Mouse (Mus musculus) G1E (cell line): ENCODE results near the gene Cbx1. TPM values are rescaled to one million over a fixed set of nuclear protein-coding genes. Genes with fewer than 3 reads are reported as not detected.

Source experiments
- ATAC-seq: 2 replicates; pipeline ENCODE4 v1.8.0; 2016; ENCODE audit warnings: mild to moderate bottlenecking; ENCODE audit not compliant: insufficient number of reproducible peaks, poor library complexity, low FRiP score, severe bottlenecking; ENCODE audit errors: extremely low read depth
- DNase-seq: peaks from one replicate; pipeline ENCODE4 v3.0.0; 2012; ENCODE audit warnings: low spot score
- H3K27me3 ChIP-seq: 2 replicates; pipeline ENCODE4 v1.6.1; 2012; ENCODE audit warnings: mild to moderate bottlenecking, low read length, inconsistent platforms; ENCODE audit not compliant: insufficient read depth
- H3K36me3 ChIP-seq: replicated peaks from 2 replicates; pipeline ENCODE3; 2012; ENCODE audit warnings: mild to moderate bottlenecking, inconsistent platforms
- H3K4me1 ChIP-seq: 2 replicates; pipeline ENCODE4 v1.6.1; 2012; ENCODE audit warnings: low read depth, low read length, inconsistent platforms, mixed read lengths; ENCODE audit not compliant: insufficient read depth
- H3K4me3 ChIP-seq: 2 replicates; pipeline ENCODE4 v1.5.1; 2012; ENCODE audit warnings: low read depth, mild to moderate bottlenecking, inconsistent platforms, low read length, moderate library complexity, mixed read lengths
- H3K9me3 ChIP-seq: replicated peaks from 2 replicates; pipeline ENCODE4 v1.6.1; 2012; ENCODE audit warnings: inconsistent platforms
- CTCF ChIP-seq: IDR thresholded peaks from 2 replicates; pipeline ENCODE4 v1.5.1; 2012; ENCODE audit warnings: low read depth, low read length, inconsistent platforms, mixed read lengths
- GATA1 ChIP-seq: IDR thresholded peaks from 2 replicates; pipeline ENCODE4 v1.6.1; 2012; ENCODE audit warnings: borderline replicate concordance, low read length, inconsistent platforms, mixed read lengths
- GATA2 ChIP-seq: IDR thresholded peaks from 2 replicates; pipeline ENCODE4 v1.6.1; 2012; ENCODE audit warnings: low read depth, low read length, inconsistent platforms, borderline replicate concordance
- POLR2AphosphoS5 ChIP-seq: IDR thresholded peaks from 2 replicates; pipeline ENCODE4 v1.6.1; 2012; ENCODE audit warnings: low read depth, low read length, inconsistent platforms; ENCODE audit not compliant: insufficient replicate concordance
- TAL1 ChIP-seq: conservative IDR thresholded peaks from 2 replicates; pipeline ENCODE4 v1.6.1; 2012; ENCODE audit warnings: low read depth, low read length, inconsistent platforms, mixed read lengths
- polyA plus RNA-seq: library from polyadenylated mRNA; stranded (reverse); fragments of >175 nt; gene quantifications from 2 replicates; pipeline ENCODE4 v1.2.3, GENCODE M21; 2012
- total RNA-seq, 2 experiments: library from RNA; stranded (forward) in 1 of 2; stranded (reverse) in 1 of 2; fragments of 200-1000 nt in 1 of 2; fragments of >200 nt in 1 of 2; fragmentation: Nextera tagmentation in 1 of 2; gene quantifications; 2 replicates each; pipeline ENCODE4 v1.2.3; 2014 to 2017

The Cbx1 gene
- total and polyA plus RNA-seq, 3 experiments = 75.0 to 100 (median 78.9) TPM

DNA sequence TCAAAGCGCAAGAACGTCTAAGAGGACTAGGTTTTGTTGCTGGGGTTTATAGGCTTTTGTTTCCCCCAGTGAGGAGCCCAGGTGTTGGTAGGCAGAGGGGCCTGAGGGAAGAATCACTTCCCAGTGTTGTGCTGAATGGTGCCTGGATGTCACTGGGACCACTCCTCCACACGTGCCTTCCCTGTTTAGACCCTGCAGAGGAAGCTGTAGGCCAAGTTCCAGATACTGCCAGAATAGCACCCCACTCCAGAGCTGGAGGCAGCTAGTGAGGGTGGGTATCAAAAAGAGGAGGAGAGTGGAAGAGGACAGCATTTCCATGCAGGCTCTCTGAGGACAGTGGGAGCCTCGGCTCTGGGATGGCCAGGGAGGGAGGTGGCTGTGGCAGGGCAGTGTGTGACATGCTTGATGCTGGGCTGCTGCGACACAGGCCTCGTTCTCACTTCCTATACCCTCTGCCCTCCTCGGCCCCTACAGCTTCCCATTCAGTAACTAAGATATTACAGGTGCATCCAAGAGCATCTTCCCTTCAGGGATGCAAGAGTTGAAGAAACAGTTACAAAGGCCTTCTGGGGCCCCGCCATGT is 29.3 kb downstream of the Cbx1 start:
- H3K4me3 ChIP-seq = no peak overlapping the region
- ATAC-seq = no peak
- no peak for DNase-seq
- TF ChIP-seq CTCF = no peak
- no peak for TF ChIP-seq POLR2AphosphoS5
- no peak for TF ChIP-seq GATA1
- no peak for TF ChIP-seq GATA2
- no peak for TF ChIP-seq TAL1
- no peaks in the 10 kb centered on the region for H3K27me3 ChIP-seq
- no peaks in the 10 kb centered on the region for H3K9me3 ChIP-seq
- H3K36me3 ChIP-seq = peaks cover 98% of the 10 kb centered on the region
- H3K4me1 ChIP-seq = peaks cover 28% of the 10 kb centered on the region

DNA sequence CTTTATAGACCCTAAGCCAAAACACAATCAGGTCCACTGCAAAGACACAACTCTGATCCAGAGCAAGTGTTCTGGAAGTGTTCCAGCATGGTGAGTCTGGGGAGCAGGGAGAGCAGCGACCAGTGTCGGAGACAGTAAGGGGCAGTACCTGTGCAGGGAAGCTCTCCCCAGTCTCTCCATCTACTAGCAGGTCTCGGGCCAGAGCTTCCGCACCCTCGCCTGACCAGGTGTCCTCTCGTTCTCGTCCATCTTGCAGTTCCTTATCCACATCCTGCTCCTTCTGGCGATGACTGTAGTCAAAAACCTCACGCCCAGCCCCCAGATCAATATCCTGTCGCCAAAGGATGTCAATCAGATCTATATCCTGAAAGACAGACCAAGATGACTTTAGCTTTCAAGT is 33.0 kb downstream of the Cbx1 start:
- DNase-seq (no peak), ATAC-seq (no peak)
- peaks cover 97% of the 10 kb centered on the region for H3K36me3 ChIP-seq
- no peak overlapping the region for H3K4me3 ChIP-seq
- H3K9me3 ChIP-seq = no peaks in the 10 kb centered on the region
- TF ChIP-seq TAL1 = no peak
- TF ChIP-seq GATA1 = no peak
- TF ChIP-seq CTCF = no peak
- no peak for TF ChIP-seq GATA2
- no peak for TF ChIP-seq POLR2AphosphoS5
- no peaks in the 10 kb centered on the region for H3K27me3 ChIP-seq
- peaks cover 65% of the 10 kb centered on the region for H3K4me1 ChIP-seq

DNA sequence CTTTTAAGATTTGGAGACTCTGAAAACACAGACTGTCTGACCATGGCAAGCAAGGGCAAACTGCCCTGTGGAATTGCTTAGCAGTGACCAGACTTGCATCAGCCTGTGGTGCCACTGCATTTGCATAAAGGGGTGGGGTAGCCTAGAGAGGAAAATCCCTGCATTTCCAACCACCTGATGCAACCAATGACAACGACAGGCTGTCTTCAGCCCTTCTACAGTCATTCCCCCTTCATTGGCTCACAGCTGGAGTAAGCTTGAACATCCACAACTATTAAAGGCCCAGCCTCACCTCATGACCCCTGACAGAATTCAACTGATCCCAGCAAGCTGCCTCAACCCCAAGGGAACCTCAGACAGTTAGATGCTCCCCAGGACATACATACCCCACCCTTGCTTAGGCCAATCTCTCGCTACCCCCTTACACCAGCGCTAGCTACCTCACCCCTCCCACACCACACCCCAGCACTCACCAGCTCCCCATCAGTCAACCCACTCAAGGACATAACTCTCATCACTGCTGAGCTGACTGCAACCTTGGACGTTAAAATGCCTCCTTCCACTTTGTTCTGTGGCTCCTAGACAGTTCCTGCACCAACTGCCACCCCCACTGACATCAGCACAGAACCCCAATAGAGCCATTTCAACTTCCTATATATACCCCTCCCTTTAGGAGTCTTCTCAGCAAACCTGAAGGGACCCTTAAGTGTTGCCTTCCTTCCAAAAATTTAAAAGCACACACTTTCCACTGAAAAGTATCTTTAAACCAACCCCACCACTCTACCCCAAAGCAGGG is 33.9 kb downstream of the Cbx1 start:
- peak overlapping the region; percentile 72; the same call in 1 of the 2 replicates for H3K4me3 ChIP-seq
- H3K4me1 ChIP-seq = peaks cover 75% of the 10 kb centered on the region
- DNase-seq (peak; percentile 22), ATAC-seq (0 out of 2 replicates have a peak, but pooled peaks have one; percentile 3)
- peaks cover 97% of the 10 kb centered on the region for H3K36me3 ChIP-seq
- no peaks in the 10 kb centered on the region for H3K27me3 ChIP-seq
- TF ChIP-seq CTCF (no peak), GATA2 (no peak), TAL1 (no peak), POLR2AphosphoS5 (no peak), GATA1 (no peak)
- no peaks in the 10 kb centered on the region for H3K9me3 ChIP-seq

- TF ChIP-seq TAL1 = no peak
- TF ChIP-seq GATA2 = no peak
- no peak for TF ChIP-seq POLR2AphosphoS5
- no peak for TF ChIP-seq CTCF
- ATAC-seq (no peak), DNase-seq (peak; percentile 15)
- H3K4me3 ChIP-seq = peak overlapping the region; percentile 72
- no peaks in the 10 kb centered on the region for H3K27me3 ChIP-seq
- no peaks in the 10 kb centered on the region for H3K9me3 ChIP-seq
- peaks cover 77% of the 10 kb centered on the region for H3K4me1 ChIP-seq
- peaks cover 95% of the 10 kb centered on the region for H3K36me3 ChIP-seq
Measured at GRCm38 (mm10) chr11:96823471-96823837, 34.5 kb downstream of the Cbx1 start.

DNA sequence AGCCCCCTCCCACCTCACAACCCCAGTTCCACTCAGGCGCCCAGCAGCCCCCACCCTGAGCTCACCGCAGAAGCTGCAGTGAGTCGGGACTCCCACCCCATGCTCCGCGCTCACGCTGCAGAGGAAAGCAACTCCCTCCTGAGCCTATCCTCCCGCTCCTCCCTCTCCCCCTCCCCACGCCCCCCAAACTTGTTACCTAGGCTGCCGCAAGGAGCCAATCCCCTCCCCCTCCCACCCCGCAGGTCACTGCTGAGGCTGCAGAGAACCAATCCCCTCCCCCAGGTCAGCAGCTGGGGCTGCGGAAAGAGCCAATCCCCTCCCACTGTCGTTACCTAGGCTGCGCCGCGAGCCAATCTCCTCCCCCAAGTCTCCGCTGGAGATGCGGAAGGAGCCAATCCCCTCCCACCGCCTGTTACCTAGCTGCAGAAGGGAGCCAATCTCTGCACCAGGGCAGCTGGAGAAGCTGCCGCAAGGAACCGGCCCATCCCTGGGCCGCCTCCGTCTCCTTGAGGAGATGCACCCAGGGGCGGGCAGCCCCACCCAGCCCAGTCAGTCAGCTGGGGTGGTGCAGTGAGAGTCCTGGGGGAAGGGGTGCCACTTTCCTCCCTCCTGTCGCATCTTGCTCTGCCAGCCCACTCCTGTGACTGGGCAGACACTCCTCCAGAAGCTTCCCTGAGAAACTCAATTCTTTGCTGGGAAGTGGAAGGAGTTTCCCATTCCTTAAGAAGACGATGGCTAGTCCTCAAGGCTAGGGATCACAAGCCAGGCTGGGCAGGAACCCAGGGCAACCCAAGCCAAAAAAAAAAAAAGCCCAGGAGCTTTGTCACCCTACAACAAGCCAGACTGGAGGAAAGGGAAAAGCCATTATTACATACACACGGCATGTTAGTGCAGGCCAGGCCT is 35.2 kb downstream of the Cbx1 start:
- peaks cover 88% of the 10 kb centered on the region for H3K36me3 ChIP-seq

More for the DNA sequence above, 35.2 kb downstream of the Cbx1 start:
- ATAC-seq (peak; percentile 89), DNase-seq (peak; percentile 97)
- Histone ChIP-seq H3K27me3 (no peaks in the 10 kb centered on the region), H3K4me1 (peaks cover 78% of the 10 kb centered on the region), H3K4me3 (peak overlapping the region; percentile 72), H3K9me3 (no peaks in the 10 kb centered on the region)
- TF ChIP-seq POLR2AphosphoS5 = no peak
- no peak for TF ChIP-seq GATA2
- no peak for TF ChIP-seq CTCF
- no peak for TF ChIP-seq TAL1
- TF ChIP-seq GATA1 = no peak
